Mouse (Mus musculus) left cerebral cortex, adult 8-10 months (tissue): ENCODE data around the gene Pml. TPM values are rescaled to one million over a fixed set of nuclear protein-coding genes. Genes with fewer than 3 reads are reported as not detected.

Source experiments
- DNase-seq, 2 experiments: peaks; one replicate each; pipeline ENCODE4 v3.0.0; 2022; ENCODE audit warnings: low spot score in 2 of 2
- microRNA-seq, 2 experiments: library from miRNA; unstranded; fragments of <30 nt; microRNA quantifications; one replicate each; pipeline ENCODE4 v1.2.0; 2022
- total RNA-seq, 4 experiments: library from RNA; stranded (reverse); gene quantifications; 2 replicates each; pipeline ENCODE4 v1.2.4; 2022

Gene Pml
- total RNA-seq, 4 experiments from 2014 or later: 15.3 to 20.3 (median 17.5) TPM

- no peak for DNase-seq
Observed at GRCm38 (mm10) chr9:58169426-58169825, 80.2 kb downstream of the Pml start.

- DNase-seq: no peak
Observed at GRCm38 (mm10) chr9:58168880-58169279, 80.7 kb downstream of the Pml start.

Small RNA genes lying within 50 kb of the gene (microRNA-seq; reads per million reads assigned to microRNA genes)
- 0 reads per million in 2 experiments for gene Mir6385

Other genes with a start within 250 kb of the Pml start
- gene Cyp11a1, start 243.4 kb downstream of the Pml start, total RNA-seq: 1 to 10 TPM; 1.6 to 5.0 (median 2.9) TPM
- 10 to 100 TPM; 11.4 to 13.9 (median 11.7) TPM for gene Stra6, start 186.0 kb downstream of the Pml start, total RNA-seq
- 1 to 10 TPM; 1.1 to 2.3 (median 1.6) TPM for gene Ccdc33, start 131.0 kb downstream of the Pml start, total RNA-seq
- 10 to 100 TPM; 14.8 to 23.4 (median 18.9) TPM for gene Islr, start 45.5 kb downstream of the Pml start, total RNA-seq
- 10 to 100 TPM; 63.9 to 73.8 (median 69.4) TPM for gene Islr2, start 45.5 kb downstream of the Pml start, total RNA-seq
- 10 to 100 TPM; 65.6 to 69.4 (median 67.4) TPM for gene Stoml1, start 3.4 kb upstream of the Pml start, total RNA-seq
- 1 to 10 TPM; 1.8 to 3.0 (median 2.3) TPM for gene Loxl1, start 63.4 kb upstream of the Pml start, total RNA-seq
- gene Tbc1d21, start 120.7 kb upstream of the Pml start, total RNA-seq: not detected
- gene Insyn1, start 238.8 kb upstream of the Pml start, total RNA-seq: 100 to 1,000 TPM; 194 to 230 (median 210) TPM